Mouse (Mus musculus) lung, embryonic 15.5 days (tissue): ENCODE measurements at regions not wholly inside any gene's neighbourhood (a gene's known extent, or its start where the extent isn't known, plus 50 kb on each side); places are given as distances from the start of the nearest gene placed in this dataset.

Source experiments
- ATAC-seq: fragments of 200-750 bp; cut with Nextera tagmentation; 2 replicates; pipeline ENCODE4 v1.8.0; 2017; ENCODE audit warnings: moderate number of reproducible peaks, borderline replicate concordance; ENCODE audit not compliant: low FRiP score, low TSS enrichment; ENCODE audit errors: extremely low read depth
- H3K27ac ChIP-seq: fragments of 300-500 bp; sonication (generic); 2 replicates; pipeline ENCODE4 v1.5.1; 2015; ENCODE audit warnings: moderate library complexity, mild to moderate bottlenecking, inconsistent platforms
- H3K27me3 ChIP-seq: fragments of 300-500 bp; sonication (generic); 2 replicates; pipeline ENCODE4 v1.6.1; 2015; ENCODE audit warnings: inconsistent platforms
- H3K36me3 ChIP-seq: fragments of 300-500 bp; sonication (generic); 2 replicates; pipeline ENCODE4 v1.6.1; 2015; ENCODE audit warnings: inconsistent platforms
- H3K4me1 ChIP-seq: fragments of 300-500 bp; sonication (generic); 2 replicates; pipeline ENCODE4 v1.6.1; 2015; ENCODE audit warnings: inconsistent platforms
- H3K4me2 ChIP-seq: fragments of 300-500 bp; sonication (generic); 2 replicates; pipeline ENCODE4 v1.6.1; 2015; ENCODE audit warnings: inconsistent platforms, mild to moderate bottlenecking, moderate library complexity
- H3K4me3 ChIP-seq: fragments of 300-500 bp; sonication (generic); 2 replicates; pipeline ENCODE4 v1.5.1; 2015; ENCODE audit warnings: mild to moderate bottlenecking, inconsistent platforms
- H3K9ac ChIP-seq: fragments of 300-500 bp; sonication (generic); 2 replicates; pipeline ENCODE4 v1.6.1; 2015; ENCODE audit warnings: inconsistent platforms
- H3K9me3 ChIP-seq: fragments of 300-500 bp; sonication (generic); 2 replicates; pipeline ENCODE4 v1.6.1; 2016; ENCODE audit warnings: inconsistent platforms
- WGBS: fragments of 180-500 bp; shearing (Covaris S2); methylation state at CpG from one replicate; pipeline ENCODE4 v1.1.7; 2015; 5-methylcytosine and 5-hydroxymethylcytosine counted together

GRCm38 (mm10) chr4:70844742-70845141, 309.9 kb upstream of the Megf9 start:
- WGBS, result 68% methylated on average over 1 of the region's 1 CpGs
- no peak overlapping the region for H3K9ac ChIP-seq
- no peak for ATAC-seq
- no peaks in the 10 kb centered on the region for H3K36me3 ChIP-seq
- no peak overlapping the region for H3K4me3 ChIP-seq
- H3K4me2 ChIP-seq, result no peak overlapping the region
- H3K4me1 ChIP-seq, result no peaks in the 10 kb centered on the region
- no peaks in the 10 kb centered on the region for H3K27me3 ChIP-seq
- H3K9me3 ChIP-seq, result no peaks in the 10 kb centered on the region
- no peak overlapping the region for H3K27ac ChIP-seq

- Histone ChIP-seq H3K4me1 (no peaks in the 10 kb centered on the region), H3K9me3 (no peaks in the 10 kb centered on the region), H3K27me3 (no peaks in the 10 kb centered on the region), H3K4me3 (no peak overlapping the region), H3K36me3 (no peaks in the 10 kb centered on the region), H3K27ac (no peak overlapping the region), H3K4me2 (no peak overlapping the region), H3K9ac (no peak overlapping the region)
- 61% methylated on average over 2 of the region's 2 CpGs for WGBS
- no peak for ATAC-seq
These were observed 276.1 kb upstream of the Megf9 start for GRCm38 (mm10) chr4:70810956-70811316.

GRCm38 (mm10) chr4:70810311-70810955, 275.6 kb upstream of the Megf9 start:
- no peak overlapping the region for H3K4me2 ChIP-seq
- H3K4me3 ChIP-seq, result no peak overlapping the region
- no peaks in the 10 kb centered on the region for H3K9me3 ChIP-seq
- H3K36me3 ChIP-seq, result no peaks in the 10 kb centered on the region
- H3K27ac ChIP-seq, result no peak overlapping the region
- no peak overlapping the region for H3K9ac ChIP-seq
- H3K4me1 ChIP-seq, result no peaks in the 10 kb centered on the region
- no peak for ATAC-seq
- no peaks in the 10 kb centered on the region for H3K27me3 ChIP-seq

- no peak for ATAC-seq
- Histone ChIP-seq H3K27me3 (no peaks in the 10 kb centered on the region), H3K36me3 (no peaks in the 10 kb centered on the region), H3K4me1 (no peaks in the 10 kb centered on the region), H3K9ac (no peak overlapping the region), H3K27ac (no peak overlapping the region), H3K9me3 (no peaks in the 10 kb centered on the region), H3K4me3 (no peak overlapping the region), H3K4me2 (no peak overlapping the region)
- 43% methylated on average over 3 of the region's 3 CpGs for WGBS
These were observed 270.1 kb upstream of the Megf9 start for GRCm38 (mm10) chr4:70804925-70805342.

- no peak overlapping the region for H3K4me3 ChIP-seq
- no peak overlapping the region for H3K4me2 ChIP-seq
- WGBS, result 55% methylated on average over 1 of the region's 1 CpGs
- no peak overlapping the region for H3K27ac ChIP-seq
- ATAC-seq, result no peak
- no peak overlapping the region for H3K9ac ChIP-seq
- no peaks in the 10 kb centered on the region for H3K36me3 ChIP-seq
- H3K9me3 ChIP-seq, result no peaks in the 10 kb centered on the region
- H3K27me3 ChIP-seq, result no peaks in the 10 kb centered on the region
- no peaks in the 10 kb centered on the region for H3K4me1 ChIP-seq
These were observed 263.7 kb upstream of the Megf9 start for GRCm38 (mm10) chr4:70798483-70798882.

GRCm38 (mm10) chr4:70797935-70798334, 263.1 kb upstream of the Megf9 start:
- no peak overlapping the region for H3K27ac ChIP-seq
- WGBS, result 86% methylated on average over 3 of the region's 3 CpGs
- no peak overlapping the region for H3K4me2 ChIP-seq
- no peaks in the 10 kb centered on the region for H3K4me1 ChIP-seq
- no peak overlapping the region for H3K9ac ChIP-seq
- no peak overlapping the region for H3K4me3 ChIP-seq
- H3K36me3 ChIP-seq, result no peaks in the 10 kb centered on the region
- H3K9me3 ChIP-seq, result no peaks in the 10 kb centered on the region
- no peaks in the 10 kb centered on the region for H3K27me3 ChIP-seq
- no peak for ATAC-seq

- no peak for ATAC-seq
- H3K27ac ChIP-seq, result no peak overlapping the region
- WGBS, result 45% methylated on average over 2 of the region's 2 CpGs
These were observed 248.7 kb upstream of the Megf9 start for GRCm38 (mm10) chr4:70783487-70783886.

GRCm38 (mm10) chr4:70781591-70781990, 246.8 kb upstream of the Megf9 start:
- no peak for ATAC-seq
- no peak overlapping the region for H3K4me2 ChIP-seq
- no peaks in the 10 kb centered on the region for H3K4me1 ChIP-seq
- H3K36me3 ChIP-seq, result no peaks in the 10 kb centered on the region
- H3K9ac ChIP-seq, result no peak overlapping the region
- no peak overlapping the region for H3K27ac ChIP-seq
- no peaks in the 10 kb centered on the region for H3K9me3 ChIP-seq
- 74% methylated on average over 2 of the region's 2 CpGs for WGBS
- no peak overlapping the region for H3K4me3 ChIP-seq
- no peaks in the 10 kb centered on the region for H3K27me3 ChIP-seq

More at GRCm38 (mm10) chr4:70783487-70783886, 248.7 kb upstream of the Megf9 start:
- Histone ChIP-seq H3K9ac (no peak overlapping the region), H3K4me1 (no peaks in the 10 kb centered on the region), H3K4me3 (no peak overlapping the region), H3K9me3 (no peaks in the 10 kb centered on the region), H3K27me3 (no peaks in the 10 kb centered on the region), H3K4me2 (no peak overlapping the region), H3K36me3 (no peaks in the 10 kb centered on the region)

GRCm38 (mm10) chr4:70776273-70776672, 241.5 kb upstream of the Megf9 start:
- Histone ChIP-seq H3K36me3 (no peaks in the 10 kb centered on the region), H3K4me1 (no peaks in the 10 kb centered on the region), H3K4me2 (no peak overlapping the region), H3K9ac (no peak overlapping the region), H3K4me3 (no peak overlapping the region), H3K27ac (no peak overlapping the region), H3K27me3 (no peaks in the 10 kb centered on the region), H3K9me3 (no peaks in the 10 kb centered on the region)
- 49% methylated on average over 1 of the region's 1 CpGs for WGBS
- ATAC-seq, result no peak

GRCm38 (mm10) chr4:70743425-70743824, 208.6 kb upstream of the Megf9 start:
- 53% methylated on average over 1 of the region's 1 CpGs for WGBS
- Histone ChIP-seq H3K36me3 (no peaks in the 10 kb centered on the region), H3K27me3 (no peaks in the 10 kb centered on the region), H3K4me1 (no peaks in the 10 kb centered on the region), H3K9ac (no peak overlapping the region), H3K4me3 (no peak overlapping the region), H3K4me2 (no peak overlapping the region), H3K9me3 (no peaks in the 10 kb centered on the region), H3K27ac (no peak overlapping the region)
- ATAC-seq, result no peak

- no peaks in the 10 kb centered on the region for H3K36me3 ChIP-seq
- 41% methylated on average over 1 of the region's 1 CpGs for WGBS
- H3K9me3 ChIP-seq, result no peaks in the 10 kb centered on the region
- H3K27ac ChIP-seq, result no peak overlapping the region
- ATAC-seq, result no peak
- H3K4me3 ChIP-seq, result no peak overlapping the region
- no peaks in the 10 kb centered on the region for H3K4me1 ChIP-seq
- H3K4me2 ChIP-seq, result no peak overlapping the region
- H3K9ac ChIP-seq, result no peak overlapping the region
- H3K27me3 ChIP-seq, result no peaks in the 10 kb centered on the region
These were observed 207.2 kb upstream of the Megf9 start for GRCm38 (mm10) chr4:70742002-70742401.

- no peaks in the 10 kb centered on the region for H3K27me3 ChIP-seq
- no peak overlapping the region for H3K4me2 ChIP-seq
- no peaks in the 10 kb centered on the region for H3K36me3 ChIP-seq
- no peaks in the 10 kb centered on the region for H3K9me3 ChIP-seq
- H3K4me3 ChIP-seq, result no peak overlapping the region
- H3K27ac ChIP-seq, result no peak overlapping the region
- ATAC-seq, result no peak
- 34% methylated on average over 4 of the region's 4 CpGs for WGBS
- H3K9ac ChIP-seq, result no peak overlapping the region
- no peaks in the 10 kb centered on the region for H3K4me1 ChIP-seq
These were observed 206.3 kb upstream of the Megf9 start for GRCm38 (mm10) chr4:70741121-70741520.

GRCm38 (mm10) chr4:70709126-70709689, 174.4 kb upstream of the Megf9 start:
- no peaks in the 10 kb centered on the region for H3K4me1 ChIP-seq
- H3K4me3 ChIP-seq, result no peak overlapping the region
- H3K9ac ChIP-seq, result no peak overlapping the region
- no peak overlapping the region for H3K27ac ChIP-seq
- H3K9me3 ChIP-seq, result no peaks in the 10 kb centered on the region
- 28% methylated on average over 2 of the region's 2 CpGs for WGBS
- no peaks in the 10 kb centered on the region for H3K27me3 ChIP-seq
- no peak overlapping the region for H3K4me2 ChIP-seq
- ATAC-seq, result no peak
- no peaks in the 10 kb centered on the region for H3K36me3 ChIP-seq
